Mouse (Mus musculus): ENCODE data around the gene Rgs9. TPM values are rescaled to one million over a fixed set of nuclear protein-coding genes. Genes with fewer than 3 reads are reported as not detected.
"Not testable (repeated sequence)": the region's sequence is repeated elsewhere in the genome, so short reads cannot be mapped to it uniquely, and the experiment has no call there.

Rgs9 gene
- polyA plus RNA-seq (2015; fragmentation: Nextera tagmentation; extraction: Ambion mirVana), result 0.03 TPM in 1 of 2 replicates, not detected in the other

DNA sequence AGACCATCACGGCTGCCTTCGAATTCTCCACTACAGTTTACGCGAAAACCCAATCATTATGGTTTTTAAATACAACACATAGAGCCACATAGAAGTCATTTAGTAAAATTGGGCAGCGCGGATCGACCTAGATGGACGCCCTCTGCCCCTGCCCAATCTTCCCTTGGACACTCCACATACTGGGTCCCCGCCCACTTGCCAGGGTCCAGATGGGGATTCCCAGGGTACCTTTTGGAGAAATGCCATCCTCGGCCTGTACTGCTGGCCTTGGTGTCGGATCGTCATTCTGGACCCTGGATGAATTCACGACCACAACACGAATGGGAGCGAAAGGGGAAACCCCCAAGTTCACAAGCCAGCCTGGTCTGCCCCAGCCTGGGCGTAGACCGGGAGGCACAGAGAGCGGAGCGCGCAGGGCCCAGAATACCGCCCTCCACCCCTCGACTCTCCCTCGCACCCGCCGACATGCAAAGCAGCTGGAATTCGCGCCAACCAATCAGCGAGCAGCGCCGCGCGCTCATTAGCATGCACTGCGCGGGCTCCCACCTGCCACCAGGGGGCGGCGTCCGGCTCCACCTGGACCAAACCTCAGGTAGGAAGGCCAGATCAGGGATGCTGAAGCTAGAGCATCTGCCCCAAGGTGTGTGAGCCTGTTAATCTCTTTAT lies at the start of gene Rgs9:
Gene Rgs9, minus strand, starts transcription at position 420 of the 666 bp plus-strand sequence.
- WGBS (ENCODE audit: insufficient replicate concordance), result 9% methylated on average over 37 of the region's 37 CpGs
- Histone ChIP-seq H3K27ac (replicated peaks) (no peak within 1 kb of the TSS), H3K27me3 (peaks cover 39% of the 10 kb centered on the region), H3K36me3 (replicated peaks) (no peaks in the 10 kb centered on the region), H3K4me1 (replicated peaks) (peaks cover 6% of the 10 kb centered on the region), H3K9ac (no peak within 1 kb of the TSS), H3K4me2 (peak within 1 kb of the TSS; percentile 67), H3K9me3 (replicated peaks) (no peaks in the 10 kb centered on the region), H3K4me3 (replicated peaks) (peak within 1 kb of the TSS; percentile 40)
- peak; percentile 92 for ATAC-seq (ENCODE audit: insufficient read depth)

DNA sequence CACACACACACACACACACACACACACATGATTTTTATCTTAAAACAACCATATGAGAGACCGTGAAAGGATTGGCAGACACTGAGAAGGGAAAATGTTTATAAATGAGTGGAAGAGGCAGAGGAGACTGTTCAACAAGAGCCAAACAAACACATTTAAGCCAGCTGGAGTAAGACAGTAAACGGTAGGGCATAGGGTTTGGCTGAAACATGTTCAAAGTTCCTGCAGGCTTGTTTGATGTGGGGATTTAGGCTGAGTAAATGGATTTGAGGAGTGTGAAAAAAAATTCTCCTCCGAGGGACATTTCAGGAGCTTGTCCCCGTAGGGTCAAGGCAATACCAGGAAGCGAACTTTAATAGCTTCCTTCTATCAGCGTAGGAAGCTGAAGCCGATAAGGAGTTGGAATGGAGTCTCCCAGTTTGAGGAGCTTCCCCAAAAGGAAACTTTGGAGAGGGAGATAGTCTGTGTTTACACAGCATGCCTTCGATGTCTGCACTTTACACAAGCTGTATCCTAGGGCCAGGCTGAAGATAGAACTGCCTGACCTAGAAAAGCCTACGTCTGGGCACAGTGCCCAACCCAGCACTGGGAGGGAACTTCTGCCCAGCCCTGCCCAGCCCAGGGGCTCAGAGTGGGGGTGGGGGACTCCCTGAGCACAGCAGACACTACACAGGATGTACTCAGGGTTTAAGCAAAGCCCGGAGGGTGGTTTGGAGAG lies 49.5 kb upstream of the Rgs9 start:
- H3K4me2 ChIP-seq, result no peak overlapping the region
- no peaks in the 10 kb centered on the region for H3K27me3 ChIP-seq
- no peaks in the 10 kb centered on the region for H3K36me3 ChIP-seq (replicated peaks)
- peaks cover 25% of the 10 kb centered on the region for H3K4me1 ChIP-seq (replicated peaks)
- no peak overlapping the region for H3K9ac ChIP-seq
- WGBS (ENCODE audit: insufficient replicate concordance), result 24% methylated on average over 10 of the region's 10 CpGs
- H3K27ac ChIP-seq (replicated peaks), result 0 out of 2 replicates have a peak overlapping the region, but pooled peaks have one; percentile 6
- ATAC-seq (ENCODE audit: insufficient read depth), result peak; percentile 75
- no peak overlapping the region for H3K4me3 ChIP-seq (replicated peaks)
- H3K9me3 ChIP-seq (replicated peaks), result no peaks in the 10 kb centered on the region

DNA sequence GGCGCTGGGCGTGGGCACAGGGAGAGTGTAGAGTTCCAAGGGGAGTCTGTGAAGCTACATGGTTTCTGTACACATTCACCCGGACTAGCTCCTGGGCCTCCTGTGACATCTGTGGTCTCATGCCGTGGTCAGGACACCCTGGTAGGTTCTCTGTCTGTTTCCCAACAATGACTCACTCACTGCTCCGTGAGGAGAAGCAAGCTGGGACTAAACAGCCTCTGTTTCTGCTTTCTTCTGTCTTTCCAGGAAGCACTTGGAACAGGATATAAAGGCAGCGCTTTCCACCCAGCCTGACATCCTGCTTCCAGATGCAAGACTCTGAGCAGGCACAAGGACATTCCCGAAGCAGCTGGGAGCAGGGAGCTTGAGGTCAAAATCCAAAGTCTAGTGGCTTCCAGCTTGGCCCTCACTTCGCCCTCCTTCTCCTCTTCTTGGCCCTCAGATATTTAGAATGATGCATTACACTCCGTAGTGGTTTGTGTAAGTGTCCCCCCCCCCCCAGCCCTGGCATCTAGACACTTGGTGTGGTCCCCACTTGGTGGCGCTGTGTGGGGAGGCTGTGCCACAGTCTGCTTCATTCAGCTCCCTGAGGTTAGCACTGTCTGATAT lies 46.2 kb upstream of the Rgs9 start:
- 25% methylated on average over 10 of the region's 10 CpGs for WGBS (ENCODE audit: insufficient replicate concordance)

DNA sequence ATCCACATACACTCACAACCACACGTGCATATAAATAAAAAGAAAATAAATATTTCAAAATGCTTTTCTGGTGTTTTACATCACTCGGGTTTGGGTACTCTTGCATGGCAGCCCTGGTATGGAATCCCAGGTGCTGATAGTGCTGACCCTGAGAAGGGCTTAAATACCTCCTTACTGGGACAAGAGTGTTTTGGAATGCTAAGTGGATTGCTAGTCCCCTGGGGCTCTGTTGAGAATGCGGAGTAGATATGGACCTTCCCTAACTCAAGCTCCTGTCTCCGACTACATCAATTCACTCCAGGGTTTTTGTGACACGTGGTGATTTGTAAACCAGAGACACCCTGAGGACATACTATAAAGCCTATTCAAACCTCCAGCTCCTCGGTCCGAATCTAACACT lies 45.6 kb upstream of the Rgs9 start:
- Histone ChIP-seq H3K4me2 (no peak overlapping the region), H3K36me3 (replicated peaks) (no peaks in the 10 kb centered on the region), H3K4me3 (replicated peaks) (no peak overlapping the region), H3K27ac (replicated peaks) (no peak overlapping the region), H3K9ac (no peak overlapping the region), H3K4me1 (replicated peaks) (peaks cover 30% of the 10 kb centered on the region), H3K9me3 (replicated peaks) (no peaks in the 10 kb centered on the region), H3K27me3 (no peaks in the 10 kb centered on the region)
- 53% methylated on average over 7 of the region's 7 CpGs for WGBS (ENCODE audit: insufficient replicate concordance)
- ATAC-seq (ENCODE audit: insufficient read depth), result no peak

More for the DNA sequence above, 46.2 kb upstream of the Rgs9 start:
- no peaks in the 10 kb centered on the region for H3K9me3 ChIP-seq (replicated peaks)
- no peak overlapping the region for H3K27ac ChIP-seq (replicated peaks)
- H3K4me2 ChIP-seq, result no peak overlapping the region
- H3K36me3 ChIP-seq (replicated peaks), result no peaks in the 10 kb centered on the region
- no peak overlapping the region for H3K4me3 ChIP-seq (replicated peaks)
- no peaks in the 10 kb centered on the region for H3K27me3 ChIP-seq
- no peak overlapping the region for H3K9ac ChIP-seq
- H3K4me1 ChIP-seq (replicated peaks), result peaks cover 32% of the 10 kb centered on the region
- ATAC-seq (ENCODE audit: insufficient read depth), result no peak

DNA sequence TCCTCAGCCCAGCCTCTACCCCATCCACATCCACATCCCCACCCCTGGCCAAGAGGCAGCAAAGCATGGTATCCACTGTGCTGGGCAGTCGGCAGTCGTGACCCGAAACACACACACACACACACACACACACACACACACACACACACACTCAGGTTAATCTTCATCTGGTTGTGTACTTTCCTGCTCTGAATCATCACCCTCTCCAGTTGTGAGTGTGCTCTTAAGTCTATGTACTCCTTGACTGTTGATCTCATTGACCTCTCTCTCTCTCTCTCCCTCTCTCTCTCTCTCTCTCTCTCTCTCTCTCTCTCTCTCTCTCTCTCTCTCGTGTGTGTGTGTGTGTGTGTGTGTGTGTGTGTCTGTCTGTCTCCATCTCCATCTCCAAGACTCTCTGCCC lies 44.7 kb upstream of the Rgs9 start:
- H3K4me2 ChIP-seq; H3K27ac ChIP-seq (replicated peaks); H3K4me3 ChIP-seq (replicated peaks); H3K27me3 ChIP-seq; H3K9me3 ChIP-seq (replicated peaks); ATAC-seq (ENCODE audit: insufficient read depth); H3K36me3 ChIP-seq (replicated peaks); H3K9ac ChIP-seq: not testable (repeated sequence)
- H3K4me1 ChIP-seq (replicated peaks), result peaks cover 21% of the 10 kb centered on the region
- 60% methylated on average over 4 of the region's 4 CpGs for WGBS (ENCODE audit: insufficient replicate concordance)

DNA sequence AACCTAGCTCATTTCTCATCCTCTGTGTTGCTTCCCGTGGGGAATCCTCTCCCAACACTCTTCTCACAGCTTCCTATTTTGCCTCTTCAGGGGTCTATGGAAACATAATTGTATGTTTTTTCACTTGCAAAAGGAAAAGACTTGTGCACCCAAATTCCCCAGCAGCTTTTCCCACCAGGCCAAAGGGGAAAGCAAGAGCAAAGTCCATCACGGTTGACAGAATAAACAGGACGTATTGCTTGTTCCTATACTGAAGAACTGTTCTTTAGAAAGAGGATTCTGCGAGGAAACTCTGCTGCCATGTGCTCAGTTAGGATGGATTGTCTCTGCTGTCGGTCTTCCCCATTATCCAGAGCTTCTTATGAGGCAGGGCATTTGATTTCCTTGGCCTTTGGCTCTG lies 42.6 kb upstream of the Rgs9 start:
- H3K4me1 ChIP-seq (replicated peaks), result peaks cover 12% of the 10 kb centered on the region; the same call in 1 of the 2 replicates
- no peak overlapping the region for H3K27ac ChIP-seq (replicated peaks)
- WGBS (ENCODE audit: insufficient replicate concordance), result 52% methylated on average over 5 of the region's 5 CpGs
- no peaks in the 10 kb centered on the region for H3K27me3 ChIP-seq
- H3K9ac ChIP-seq, result no peak overlapping the region
- H3K4me2 ChIP-seq, result no peak overlapping the region
- ATAC-seq (ENCODE audit: insufficient read depth), result no peak
- no peak overlapping the region for H3K4me3 ChIP-seq (replicated peaks)
- no peaks in the 10 kb centered on the region for H3K9me3 ChIP-seq (replicated peaks)
- H3K36me3 ChIP-seq (replicated peaks), result no peaks in the 10 kb centered on the region

DNA sequence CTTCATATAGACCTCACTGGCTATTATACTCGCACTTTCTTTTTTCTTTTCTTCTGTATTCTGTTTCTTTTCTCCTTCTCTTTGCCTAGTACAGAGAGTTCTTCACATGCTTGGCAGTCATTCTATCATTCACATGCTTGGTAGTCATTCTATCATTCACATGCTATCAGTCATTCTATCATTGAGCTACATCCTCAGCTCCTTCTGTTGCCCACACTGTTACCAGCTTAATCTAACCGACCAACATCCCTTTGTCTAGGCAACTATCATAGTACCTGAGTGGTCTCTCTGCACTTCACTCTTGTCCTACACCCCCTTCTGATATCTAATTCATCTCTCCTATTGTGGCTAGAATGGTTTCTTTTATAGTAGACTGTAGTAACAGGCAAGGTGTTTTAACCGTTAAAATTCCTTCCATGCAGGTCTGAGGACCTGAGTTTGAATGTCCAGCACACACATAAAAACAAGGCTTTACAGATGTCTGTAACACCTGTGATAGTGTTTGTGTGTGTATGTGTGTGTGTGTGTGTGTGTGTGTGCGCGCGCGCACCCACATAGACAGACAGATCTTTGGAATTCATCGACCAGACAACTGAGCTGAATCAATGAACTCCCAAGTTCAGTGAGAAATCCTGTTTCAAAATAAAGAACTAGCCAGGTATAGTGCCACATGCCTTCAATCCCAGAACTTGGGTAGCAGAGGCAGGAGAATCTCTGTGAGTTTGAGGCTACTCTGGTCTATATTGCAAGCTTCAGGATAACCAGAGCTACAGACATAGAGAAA lies 41.4 kb upstream of the Rgs9 start:
- Histone ChIP-seq H3K27me3 (no peaks in the 10 kb centered on the region), H3K36me3 (replicated peaks) (no peaks in the 10 kb centered on the region), H3K9ac (no peak overlapping the region), H3K4me3 (replicated peaks) (no peak overlapping the region), H3K4me1 (replicated peaks) (peaks cover 12% of the 10 kb centered on the region; the same call in 1 of the 2 replicates), H3K9me3 (replicated peaks) (no peaks in the 10 kb centered on the region), H3K27ac (replicated peaks) (no peak overlapping the region), H3K4me2 (no peak overlapping the region)
- 85% methylated on average over 8 of the region's 8 CpGs for WGBS (ENCODE audit: insufficient replicate concordance)
- no peak for ATAC-seq (ENCODE audit: insufficient read depth)

DNA sequence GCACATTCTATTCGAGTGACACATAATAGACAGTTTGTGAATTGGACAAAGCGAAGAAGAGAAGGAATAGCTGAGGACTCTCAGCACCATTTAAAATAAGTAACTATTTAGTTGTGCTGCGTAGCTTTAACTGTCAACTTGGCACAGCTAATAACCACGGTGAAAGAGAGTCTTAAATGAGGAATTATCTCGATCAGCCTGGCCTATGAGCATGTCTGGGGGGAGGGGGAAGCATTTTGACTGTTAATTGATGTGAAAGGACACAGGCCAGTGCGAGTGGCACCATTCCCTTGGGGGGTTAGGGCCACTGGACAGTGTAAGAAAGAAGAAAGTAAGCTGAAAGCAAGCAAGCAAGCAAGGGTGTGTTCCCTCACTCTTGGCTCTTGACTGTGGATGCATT lies 38.0 kb upstream of the Rgs9 start:
- no peak for ATAC-seq (ENCODE audit: insufficient read depth)
- Histone ChIP-seq H3K9ac (no peak overlapping the region), H3K4me3 (replicated peaks) (no peak overlapping the region), H3K9me3 (replicated peaks) (no peaks in the 10 kb centered on the region), H3K4me1 (replicated peaks) (peaks cover 22% of the 10 kb centered on the region), H3K36me3 (replicated peaks) (no peaks in the 10 kb centered on the region), H3K4me2 (no peak overlapping the region), H3K27me3 (no peaks in the 10 kb centered on the region), H3K27ac (replicated peaks) (no peak overlapping the region)
- WGBS (ENCODE audit: insufficient replicate concordance), result 41% methylated on average over 6 of the region's 6 CpGs

DNA sequence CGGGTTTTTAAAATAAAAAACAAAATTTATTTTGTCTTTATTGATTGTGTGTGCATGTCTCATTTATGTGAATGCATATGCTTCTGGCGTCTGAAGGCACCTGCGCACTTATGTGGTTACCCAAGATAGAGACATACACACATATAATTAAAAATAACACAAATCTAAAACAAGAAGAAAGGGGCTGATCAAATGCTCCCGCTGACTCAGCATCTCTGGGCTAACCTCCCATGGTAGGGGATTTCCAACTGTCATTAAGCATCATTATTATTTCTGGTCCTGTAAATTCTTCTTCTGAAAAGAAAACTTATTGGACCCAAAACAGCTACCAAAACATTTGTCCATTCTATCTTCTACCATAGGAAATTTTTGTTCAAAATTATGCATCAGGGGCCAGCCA lies 36.8 kb upstream of the Rgs9 start:
- no peak overlapping the region for H3K27ac ChIP-seq (replicated peaks)
- H3K9ac ChIP-seq, result no peak overlapping the region
- H3K27me3 ChIP-seq, result no peaks in the 10 kb centered on the region
- peaks cover 17% of the 10 kb centered on the region for H3K4me1 ChIP-seq (replicated peaks)
- ATAC-seq (ENCODE audit: insufficient read depth), result no peak
- H3K9me3 ChIP-seq (replicated peaks), result no peaks in the 10 kb centered on the region
- H3K4me2 ChIP-seq, result no peak overlapping the region
- WGBS (ENCODE audit: insufficient replicate concordance), result 69% methylated on average over 4 of the region's 4 CpGs
- H3K36me3 ChIP-seq (replicated peaks), result no peaks in the 10 kb centered on the region
- H3K4me3 ChIP-seq (replicated peaks), result no peak overlapping the region

DNA sequence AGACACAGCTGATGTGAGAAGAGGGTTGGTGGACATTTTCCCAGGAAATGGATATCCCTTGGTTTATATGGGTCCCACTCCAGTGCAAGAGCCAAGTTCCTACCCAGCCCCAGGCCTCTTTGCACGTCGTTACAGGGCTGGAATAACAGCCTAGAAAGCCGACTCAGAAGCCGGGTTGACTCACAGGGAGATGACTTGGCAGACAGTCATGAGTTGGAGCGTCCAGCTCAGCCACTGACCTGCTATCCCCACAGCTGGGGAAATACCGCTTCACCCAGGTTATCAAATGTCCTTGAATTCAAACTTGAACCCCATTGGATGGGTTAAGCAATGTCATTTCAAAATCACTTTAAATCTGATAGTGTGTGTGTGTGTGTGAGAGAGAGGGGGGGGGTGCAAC lies 34.8 kb upstream of the Rgs9 start:
- H3K4me3 ChIP-seq (replicated peaks), result no peak overlapping the region
- no peak overlapping the region for H3K9ac ChIP-seq
- H3K27ac ChIP-seq (replicated peaks), result no peak overlapping the region
- H3K4me2 ChIP-seq, result no peak overlapping the region
- H3K36me3 ChIP-seq (replicated peaks), result no peaks in the 10 kb centered on the region
- 67% methylated on average over 6 of the region's 6 CpGs for WGBS (ENCODE audit: insufficient replicate concordance)
- H3K4me1 ChIP-seq (replicated peaks), result peaks cover 17% of the 10 kb centered on the region
- no peak for ATAC-seq (ENCODE audit: insufficient read depth)
- H3K9me3 ChIP-seq (replicated peaks), result no peaks in the 10 kb centered on the region
- no peaks in the 10 kb centered on the region for H3K27me3 ChIP-seq

DNA sequence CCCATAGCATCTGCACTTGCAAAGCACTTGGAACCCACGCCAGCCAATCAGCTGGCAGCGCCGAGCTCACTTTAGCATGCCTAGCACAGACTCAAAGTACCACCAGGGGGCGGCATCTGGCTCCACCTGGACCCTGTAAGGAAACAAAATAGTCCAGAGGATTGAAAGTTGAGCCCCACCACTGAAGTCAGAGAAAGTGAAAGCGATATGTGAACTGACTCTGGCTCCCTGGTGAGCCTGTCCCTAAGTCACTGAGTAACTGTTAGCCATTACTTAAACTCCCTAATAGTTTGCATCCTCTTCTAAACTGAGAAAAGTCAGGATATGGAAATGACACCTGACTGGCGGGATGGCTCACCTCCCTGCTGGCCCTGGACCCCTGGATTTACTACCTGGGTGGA lies 33.5 kb upstream of the Rgs9 start:
- H3K27me3 ChIP-seq, result no peaks in the 10 kb centered on the region
- H3K9ac ChIP-seq, result peak overlapping the region; percentile 46; the same call in 1 of the 2 replicates
- peak overlapping the region; percentile 75 for H3K4me2 ChIP-seq
- peak; percentile 87 for ATAC-seq (ENCODE audit: insufficient read depth)
- 4% methylated on average over 6 of the region's 6 CpGs for WGBS (ENCODE audit: insufficient replicate concordance)
- H3K4me3 ChIP-seq (replicated peaks), result peak overlapping the region; percentile 53
- no peaks in the 10 kb centered on the region for H3K36me3 ChIP-seq (replicated peaks)
- H3K4me1 ChIP-seq (replicated peaks), result peaks cover 17% of the 10 kb centered on the region
- no peaks in the 10 kb centered on the region for H3K9me3 ChIP-seq (replicated peaks)
- H3K27ac ChIP-seq (replicated peaks), result no peak overlapping the region
